Comparison of ENCODE assay signal across 8 mouse cellular contexts in the genomic region with DNA sequence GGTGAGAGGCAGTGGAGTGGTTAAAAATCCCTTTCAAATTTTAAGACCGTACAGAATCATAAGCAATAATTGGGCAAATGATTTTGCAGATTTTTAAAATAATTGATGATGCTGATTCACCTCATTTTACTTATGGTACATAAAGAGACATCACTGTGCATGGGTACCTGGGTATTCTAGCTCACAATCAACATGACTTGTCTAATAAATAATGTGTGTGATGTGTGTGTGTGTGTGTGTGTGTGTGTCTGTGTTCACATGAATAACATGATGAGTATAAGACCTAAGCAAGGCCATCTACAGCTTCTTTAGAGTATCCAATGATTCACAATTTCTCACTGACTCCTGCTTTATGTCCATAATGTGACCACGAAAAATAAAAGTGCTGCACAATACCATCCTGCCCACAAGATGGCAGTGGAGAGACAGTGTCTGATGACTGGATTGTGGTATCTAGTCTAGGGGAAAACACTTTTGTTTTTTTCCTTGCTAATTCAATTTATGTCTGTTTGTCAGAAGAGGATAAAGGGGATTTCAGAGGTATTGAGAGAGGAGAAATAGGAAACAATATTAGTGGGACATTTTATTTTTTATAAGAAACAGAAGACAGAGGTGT.
DNase-seq lines count a peak whose midpoint lies in the region; ATAC-seq and TF ChIP-seq lines count a peak whose summit lies in the region.

No protein-coding gene starts in this region.

- DNase-seq in Muller cell, postnatal 12 days (ENCODE audit: inconsistent ontology term): peak; percentile 33
- peak; percentile 42 for DNase-seq in embryo, embryonic 9.5 days (ENCODE audit: extremely low spot score)
- DNase-seq in hindbrain, postnatal 0 days (ENCODE audit: low spot score): peak; percentile 81
- DNase-seq in liver, embryonic 14.5 days (ENCODE audit: low read depth in 3 of 3, low spot score in 3 of 3): no peak
- DNase-seq in right cerebral cortex, postnatal 10 days (ENCODE audit: low spot score in 2 of 2): peak; percentile 76 to 81
- DNase-seq in gastrocnemius, postnatal 25 days: no peak

- H3K4me1 ChIP-seq in intestine, postnatal 0 days (replicated peaks; ENCODE audit: control insufficient read depth, insufficient read depth, low read length): no peaks in the 10 kb centered on the region
- no peaks in the 10 kb centered on the region for H3K4me1 ChIP-seq in intestine, embryonic 15.5 days (replicated peaks)
- no peaks in the 10 kb centered on the region for H3K4me1 ChIP-seq in hindbrain, postnatal 0 days (ENCODE audit: insufficient read depth, low read length)
- H3K4me1 ChIP-seq in liver, embryonic 14.5 days (replicated peaks; ENCODE audit: control insufficient read depth in 2 of 2, insufficient read depth in 2 of 2, low read length in 1 of 2): no peaks in the 10 kb centered on the region

- no peak overlapping the region for H3K27ac ChIP-seq in intestine, postnatal 0 days (ENCODE audit: low read depth, low read length)
- H3K27ac ChIP-seq in intestine, embryonic 15.5 days: no peak overlapping the region
- no peak overlapping the region for H3K27ac ChIP-seq in hindbrain, postnatal 0 days
- no peak overlapping the region for H3K27ac ChIP-seq in liver, embryonic 14.5 days

- no peak for TF ChIP-seq EP300 in liver, embryonic 14.5 days (IDR thresholded peaks at IDR 0.05; ENCODE audit: low read depth)

- ATAC-seq in intestine, postnatal 0 days: no peak
- ATAC-seq in intestine, embryonic 15.5 days: no peak
- peak; percentile 62; the same call in 1 of the 2 replicates for ATAC-seq in hindbrain, postnatal 0 days
- ATAC-seq in liver, embryonic 14.5 days (ENCODE audit: insufficient read depth): no peak

- H3K9me3 ChIP-seq in intestine, postnatal 0 days (ENCODE audit: control insufficient read depth): no peaks in the 10 kb centered on the region
- H3K9me3 ChIP-seq in intestine, embryonic 15.5 days: no peaks in the 10 kb centered on the region
- no peaks in the 10 kb centered on the region for H3K9me3 ChIP-seq in hindbrain, postnatal 0 days (ENCODE audit: low read length)
- H3K9me3 ChIP-seq in liver, embryonic 14.5 days (ENCODE audit: control insufficient read depth, low read length): no peaks in the 10 kb centered on the region

- no peaks in the 10 kb centered on the region for H3K27me3 ChIP-seq in intestine, postnatal 0 days (replicated peaks; ENCODE audit: control insufficient read depth, insufficient read depth, low read length)
- H3K27me3 ChIP-seq in intestine, embryonic 15.5 days (replicated peaks): no peaks in the 10 kb centered on the region
- no peaks in the 10 kb centered on the region for H3K27me3 ChIP-seq in hindbrain, postnatal 0 days (ENCODE audit: insufficient read depth, low read length)
- H3K27me3 ChIP-seq in liver, embryonic 14.5 days (ENCODE audit: control insufficient read depth, insufficient read depth, low read length): no peaks in the 10 kb centered on the region

- peak; percentile 91 for TF ChIP-seq CTCF in intestine, postnatal 0 days (IDR thresholded peaks at IDR 0.05; ENCODE audit: low read depth)
- peak; percentile 88 for TF ChIP-seq CTCF in hindbrain, postnatal 0 days (IDR thresholded peaks at IDR 0.05; ENCODE audit: low read depth)
- TF ChIP-seq CTCF in liver, embryonic 14.5 days (IDR thresholded peaks at IDR 0.05; ENCODE audit: low read depth): peak; percentile 54

- no peak overlapping the region for H3K4me3 ChIP-seq in intestine, postnatal 0 days (ENCODE audit: low read depth, low read length)
- no peak overlapping the region for H3K4me3 ChIP-seq in intestine, embryonic 15.5 days (replicated peaks)
- H3K4me3 ChIP-seq in hindbrain, postnatal 0 days (ENCODE audit: low read length): no peak overlapping the region
- H3K4me3 ChIP-seq in liver, embryonic 14.5 days (ENCODE audit: insufficient read depth in 1 of 2, low read depth in 2 of 2, low read length in 2 of 2): no peak overlapping the region

- 41% methylated on average over 2 of the region's 2 CpGs for WGBS in intestine, postnatal 0 days
- 49% methylated on average over 2 of the region's 2 CpGs for WGBS in intestine, embryonic 15.5 days
- 43% methylated on average over 2 of the region's 2 CpGs for WGBS in hindbrain, postnatal 0 days
- WGBS in liver, embryonic 14.5 days (ENCODE audit: insufficient replicate concordance): 35% methylated on average over 2 of the region's 2 CpGs

- H3K36me3 ChIP-seq in intestine, postnatal 0 days (ENCODE audit: control insufficient read depth, insufficient read depth): no peaks in the 10 kb centered on the region
- H3K36me3 ChIP-seq in intestine, embryonic 15.5 days: no peaks in the 10 kb centered on the region
- H3K36me3 ChIP-seq in hindbrain, postnatal 0 days (ENCODE audit: insufficient read depth, low read length): no peaks in the 10 kb centered on the region
- no peaks in the 10 kb centered on the region for H3K36me3 ChIP-seq in liver, embryonic 14.5 days (replicated peaks; ENCODE audit: control insufficient read depth, insufficient read depth, low read depth)

- no peak overlapping the region for H3K9ac ChIP-seq in intestine, postnatal 0 days (ENCODE audit: low read depth, low read length)
- no peak overlapping the region for H3K9ac ChIP-seq in intestine, embryonic 15.5 days
- H3K9ac ChIP-seq in hindbrain, postnatal 0 days (replicated peaks; ENCODE audit: low read length): no peak overlapping the region
- H3K9ac ChIP-seq in liver, embryonic 14.5 days (replicated peaks): no peak overlapping the region

- no peak overlapping the region for H3K4me2 ChIP-seq in intestine, postnatal 0 days (replicated peaks; ENCODE audit: low read depth)
- H3K4me2 ChIP-seq in intestine, embryonic 15.5 days (replicated peaks): no peak overlapping the region
- no peak overlapping the region for H3K4me2 ChIP-seq in hindbrain, postnatal 0 days (ENCODE audit: low read depth, low read length)
- no peak overlapping the region for H3K4me2 ChIP-seq in liver, embryonic 14.5 days (ENCODE audit: low read depth)

Comparison
In these comparisons a context has a peak if more than half of its experiments do, and no peak if none do; other contexts are left out.
1. DNase-seq: peak in Muller cell, postnatal 12 days (single experiment), embryo, embryonic 9.5 days (single experiment), hindbrain, postnatal 0 days (single experiment) and right cerebral cortex, postnatal 10 days (2 of 2); none in liver, embryonic 14.5 days (0 of 3) and gastrocnemius, postnatal 25 days (single experiment).
2. Peak in every context shown above with its lines, with median percentiles within 50 percentile points of each other: CTCF ChIP-seq.